Mouse (Mus musculus) limb, embryonic 14.5 days (tissue): ENCODE measurements around the gene Ankmy1. TPM values are rescaled to one million over a fixed set of nuclear protein-coding genes. Genes with fewer than 3 reads are reported as not detected.

Experiments
- ATAC-seq: fragments of 200-750 bp; cut with Nextera tagmentation; 2 replicates; pipeline ENCODE4 v1.8.0; 2017; ENCODE audit warnings: low read depth, moderate number of reproducible peaks, moderate TSS enrichment; ENCODE audit not compliant: low FRiP score
- DNase-seq: peaks from one replicate; pipeline ENCODE4 v3.0.0-alpha.2; 2015; ENCODE audit warnings: low spot score
- H3K27ac ChIP-seq: fragments of 300-500 bp; sonication (generic); replicated peaks from 2 replicates; pipeline ENCODE4 v1.5.1; 2014; ENCODE audit warnings: low read depth, mild to moderate bottlenecking, low read length, moderate library complexity, mixed read lengths
- H3K27me3 ChIP-seq: fragments of 300-500 bp; sonication (generic); 2 replicates; pipeline ENCODE4 v1.6.1; 2014; ENCODE audit warnings: low read length, mixed read lengths; ENCODE audit not compliant: control insufficient read depth, insufficient read depth
- H3K36me3 ChIP-seq: fragments of 300-500 bp; sonication (generic); 2 replicates; pipeline ENCODE4 v1.6.1; 2014; ENCODE audit warnings: mild to moderate bottlenecking, low read length, moderate library complexity, mixed read lengths; ENCODE audit not compliant: control insufficient read depth, insufficient read depth
- H3K4me1 ChIP-seq: fragments of 300-500 bp; sonication (generic); 2 replicates; pipeline ENCODE4 v1.6.1; 2014; ENCODE audit warnings: antibody characterized with exemption, low read length, mixed read lengths; ENCODE audit not compliant: control insufficient read depth, insufficient read depth
- H3K4me2 ChIP-seq: fragments of 300-500 bp; sonication (generic); replicated peaks from 2 replicates; pipeline ENCODE4 v1.6.1; 2014; ENCODE audit warnings: low read depth, mild to moderate bottlenecking, low read length, moderate library complexity; ENCODE audit not compliant: severe bottlenecking
- H3K4me3 ChIP-seq: fragments of 300-500 bp; sonication (generic); replicated peaks from 2 replicates; pipeline ENCODE4 v1.5.1; 2014; ENCODE audit warnings: low read length
- H3K9ac ChIP-seq: fragments of 300-500 bp; sonication (generic); 2 replicates; pipeline ENCODE4 v1.6.1; 2014; ENCODE audit warnings: mild to moderate bottlenecking, low read depth, low read length, moderate library complexity; ENCODE audit not compliant: severe bottlenecking
- H3K9me3 ChIP-seq: fragments of 300-500 bp; sonication (generic); 2 replicates; pipeline ENCODE4 v1.6.1; 2016; ENCODE audit warnings: low read length; ENCODE audit not compliant: control insufficient read depth
- POLR2A ChIP-seq: fragments of 200-500 bp; IDR thresholded peaks from 2 replicates; pipeline ENCODE4 v1.8.0; 2012; ENCODE audit warnings: inconsistent platforms, mild to moderate bottlenecking, moderate library complexity, borderline replicate concordance; ENCODE audit not compliant: insufficient read depth, insufficient read length; ENCODE audit errors: extremely low read depth
- WGBS: fragments of 180-500 bp; shearing (Covaris S2); extraction: QIAGEN DNeasy Blood & Tissue Kit; methylation state at CpG from one replicate; pipeline ENCODE4 v1.1.7; 2014; 5-methylcytosine and 5-hydroxymethylcytosine counted together
- polyA plus RNA-seq, 2 experiments: library from polyadenylated mRNA; depleted of rRNA in 1 of 2; stranded (reverse) in 1 of 2; unstranded in 1 of 2; fragments of >200 nt; fragmentation: Nextera tagmentation in 1 of 2; extraction: Ambion mirVana in 1 of 2; gene quantifications; 2 replicates each; pipeline versions ENCODE4 v1.2.1 to v1.2.3; 2012 to 2014

The Ankmy1 gene
- polyA plus RNA-seq, 2 experiments = 0.37 to 0.38 TPM

DNA sequence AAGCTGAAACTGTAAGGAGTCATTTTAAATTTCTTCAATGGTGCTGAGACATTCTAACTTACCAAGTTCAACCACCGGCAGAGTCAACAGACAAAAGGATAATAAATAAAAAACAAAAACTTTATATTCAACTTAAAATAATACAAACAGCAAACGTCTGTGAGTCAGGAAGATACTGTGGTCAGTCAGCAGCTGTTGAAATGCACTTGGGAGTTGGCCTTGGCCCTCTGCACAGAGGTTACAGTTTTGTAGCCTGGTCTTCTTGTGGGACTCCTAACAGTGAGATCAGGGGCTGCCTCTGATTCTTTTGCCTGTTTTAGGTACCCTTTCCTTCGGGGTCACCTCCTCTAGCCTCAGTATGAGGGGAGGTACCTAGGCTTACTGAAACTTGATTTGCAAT, 8.8 kb downstream of the Ankmy1 start:
- WGBS = 82% methylated on average over 3 of the region's 3 CpGs

DNA sequence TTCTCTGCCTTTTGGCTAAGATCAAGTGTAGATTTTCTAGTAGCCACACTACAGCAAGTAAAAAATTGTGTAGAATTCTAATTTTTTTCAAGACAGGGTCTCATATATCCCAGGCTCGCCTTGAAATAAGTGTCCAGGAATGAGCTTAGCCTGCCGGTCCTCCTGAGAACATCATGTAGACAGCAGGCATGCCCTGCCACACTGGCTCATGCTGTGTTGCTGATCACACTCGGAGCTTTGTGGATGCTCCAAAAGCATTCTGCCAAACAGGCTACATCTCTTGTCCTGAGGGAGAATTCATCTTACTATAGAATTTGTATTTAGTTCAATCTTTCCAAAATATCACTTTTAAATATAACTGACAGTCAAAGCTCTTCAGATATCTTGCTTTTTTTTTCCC, 9.9 kb downstream of the Ankmy1 start:
- no peak for ATAC-seq
- H3K4me2 ChIP-seq = no peak overlapping the region
- 79% methylated on average over 3 of the region's 3 CpGs for WGBS

More for the DNA sequence above, 8.8 kb downstream of the Ankmy1 start:
- Histone ChIP-seq H3K4me3 (no peak overlapping the region), H3K36me3 (no peaks in the 10 kb centered on the region), H3K9ac (no peak overlapping the region), H3K27ac (no peak overlapping the region), H3K4me2 (no peak overlapping the region), H3K9me3 (no peaks in the 10 kb centered on the region), H3K27me3 (no peaks in the 10 kb centered on the region), H3K4me1 (no peaks in the 10 kb centered on the region)
- DNase-seq = no peak
- no peak for ATAC-seq
- no peak for TF ChIP-seq POLR2A

DNA sequence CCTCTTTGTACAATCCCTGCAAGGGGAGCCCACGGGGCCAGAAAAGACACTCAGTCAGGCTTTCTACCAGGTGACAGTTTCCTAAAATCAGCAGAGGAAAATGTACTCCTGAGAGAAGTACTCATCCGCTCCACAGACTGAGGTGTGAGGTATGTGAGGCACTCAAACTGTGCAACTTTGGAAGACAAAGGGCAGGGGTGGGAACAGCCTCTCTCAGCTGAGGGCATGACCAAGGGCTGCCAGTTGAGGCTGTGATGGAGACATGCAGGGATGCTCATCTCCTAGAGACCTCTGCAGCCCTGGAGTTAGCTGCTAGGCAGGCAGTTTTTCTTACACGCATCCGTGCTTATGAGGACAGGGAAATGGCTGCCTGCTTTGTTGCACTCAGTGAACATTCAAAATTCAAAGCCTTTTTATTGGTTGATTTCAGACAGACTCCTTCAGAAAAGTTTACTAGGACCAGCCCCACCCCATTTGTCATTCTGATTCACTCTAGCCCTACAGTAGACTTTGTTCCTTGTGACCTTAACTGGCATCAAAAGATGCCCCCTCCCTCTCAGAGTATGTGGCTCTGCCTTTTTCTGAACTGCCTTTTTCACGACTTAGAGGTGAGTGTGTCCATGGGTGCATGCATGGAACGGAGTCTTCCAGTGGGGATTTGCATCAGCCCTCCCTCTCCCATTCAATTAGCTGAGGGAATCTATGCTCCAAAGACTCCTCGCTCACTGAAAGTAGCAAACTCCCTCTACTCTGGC, 13.6 kb downstream of the Ankmy1 start:
- Histone ChIP-seq H3K4me2 (no peak overlapping the region), H3K4me1 (no peaks in the 10 kb centered on the region), H3K9ac (no peak overlapping the region), H3K36me3 (no peaks in the 10 kb centered on the region), H3K27me3 (no peaks in the 10 kb centered on the region), H3K4me3 (no peak overlapping the region), H3K9me3 (no peaks in the 10 kb centered on the region), H3K27ac (no peak overlapping the region)
- WGBS = 73% methylated on average over 7 of the region's 7 CpGs
- ATAC-seq = no peak
- DNase-seq = no peak
- no peak for TF ChIP-seq POLR2A

More for the DNA sequence above, 9.9 kb downstream of the Ankmy1 start:
- H3K4me3 ChIP-seq = no peak overlapping the region
- no peaks in the 10 kb centered on the region for H3K36me3 ChIP-seq
- no peak overlapping the region for H3K9ac ChIP-seq
- H3K9me3 ChIP-seq = no peaks in the 10 kb centered on the region
- no peaks in the 10 kb centered on the region for H3K27me3 ChIP-seq
- TF ChIP-seq POLR2A = no peak
- no peaks in the 10 kb centered on the region for H3K4me1 ChIP-seq
- no peak for DNase-seq
- H3K27ac ChIP-seq = no peak overlapping the region

DNA sequence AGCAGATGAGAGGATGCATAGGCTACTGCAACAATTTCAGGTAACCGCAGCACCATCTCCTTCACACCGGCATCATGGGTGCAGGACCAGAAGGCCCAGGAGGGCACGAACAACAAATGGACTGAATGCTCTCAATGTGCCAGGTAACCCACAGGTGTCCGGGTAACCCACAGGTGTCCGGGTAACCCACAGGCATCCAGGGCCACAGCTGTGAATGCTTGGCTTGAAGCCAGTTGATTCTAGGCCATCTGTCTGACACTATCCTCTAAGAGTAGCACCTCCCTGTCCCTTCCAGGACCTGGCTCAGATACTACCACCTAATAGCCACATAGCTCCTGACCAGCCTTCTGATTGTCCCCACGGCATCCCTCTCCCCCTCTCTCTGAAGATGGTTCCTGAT, 20.7 kb downstream of the Ankmy1 start:
- Histone ChIP-seq H3K9ac (no peak overlapping the region), H3K4me2 (no peak overlapping the region), H3K4me1 (no peaks in the 10 kb centered on the region), H3K4me3 (no peak overlapping the region), H3K36me3 (no peaks in the 10 kb centered on the region), H3K9me3 (no peaks in the 10 kb centered on the region), H3K27me3 (no peaks in the 10 kb centered on the region), H3K27ac (no peak overlapping the region)
- WGBS = 90% methylated on average over 6 of the region's 6 CpGs
- no peak for ATAC-seq
- DNase-seq = no peak
- no peak for TF ChIP-seq POLR2A

DNA sequence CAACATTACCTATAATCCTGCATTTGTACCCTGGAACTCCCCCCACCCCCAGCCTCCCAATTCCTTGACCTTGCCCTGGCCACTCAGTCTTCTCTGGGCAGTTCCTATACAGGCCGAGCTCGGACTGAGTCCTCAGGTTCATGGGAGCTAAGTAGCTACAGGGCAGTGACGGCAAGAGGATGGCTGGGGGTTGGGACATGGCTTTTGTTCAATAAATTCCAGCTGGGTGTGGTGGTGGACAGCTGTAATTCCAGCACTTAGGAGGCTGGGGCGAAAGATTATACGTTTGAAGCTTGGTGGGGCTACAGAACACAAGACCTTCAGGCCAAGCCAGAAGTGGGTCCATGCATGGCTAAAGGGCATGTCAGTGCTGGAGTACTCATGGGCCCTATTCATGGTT, 22.6 kb downstream of the Ankmy1 start:
- no peak overlapping the region for H3K4me3 ChIP-seq
- WGBS = 69% methylated on average over 5 of the region's 5 CpGs
- H3K9ac ChIP-seq = no peak overlapping the region
- no peaks in the 10 kb centered on the region for H3K9me3 ChIP-seq
- H3K4me2 ChIP-seq = no peak overlapping the region
- no peak for TF ChIP-seq POLR2A
- ATAC-seq (no peak), DNase-seq (no peak)
- no peaks in the 10 kb centered on the region for H3K27me3 ChIP-seq
- H3K27ac ChIP-seq = no peak overlapping the region
- no peaks in the 10 kb centered on the region for H3K4me1 ChIP-seq
- no peaks in the 10 kb centered on the region for H3K36me3 ChIP-seq

DNA sequence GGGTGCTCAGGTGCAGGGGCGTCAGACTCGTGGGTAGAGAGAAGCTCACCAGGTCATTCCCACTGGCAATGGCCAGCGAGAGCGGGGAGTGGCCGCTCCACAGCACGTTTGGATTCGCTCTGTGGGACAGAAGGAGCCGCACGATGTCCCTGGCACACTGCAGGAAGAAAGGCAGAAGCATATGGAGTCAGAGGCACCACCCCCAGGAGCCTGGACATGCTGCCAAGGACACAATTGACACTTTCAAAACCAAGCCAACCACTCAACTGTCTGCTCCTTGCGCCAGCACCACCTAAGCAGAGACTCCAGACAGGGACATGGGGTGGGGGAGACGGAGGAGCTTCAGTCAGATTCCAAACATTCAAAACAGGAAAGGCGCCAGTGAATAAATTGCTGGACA, 23.4 kb downstream of the Ankmy1 start:
- Histone ChIP-seq H3K4me2 (no peak overlapping the region), H3K4me3 (no peak overlapping the region), H3K27ac (no peak overlapping the region), H3K9ac (no peak overlapping the region), H3K9me3 (no peaks in the 10 kb centered on the region), H3K4me1 (no peaks in the 10 kb centered on the region), H3K36me3 (no peaks in the 10 kb centered on the region), H3K27me3 (no peaks in the 10 kb centered on the region)
- ATAC-seq (no peak), DNase-seq (no peak)
- WGBS = 91% methylated on average over 12 of the region's 12 CpGs
- TF ChIP-seq POLR2A = no peak
